Mouse (Mus musculus): ENCODE results near the gene Traf6. TPM values are rescaled to one million over a fixed set of nuclear protein-coding genes. Genes with fewer than 3 reads are reported as not detected.

Traf6 gene
- polyA plus RNA-seq, 1 experiment: 17.6 TPM

DNA sequence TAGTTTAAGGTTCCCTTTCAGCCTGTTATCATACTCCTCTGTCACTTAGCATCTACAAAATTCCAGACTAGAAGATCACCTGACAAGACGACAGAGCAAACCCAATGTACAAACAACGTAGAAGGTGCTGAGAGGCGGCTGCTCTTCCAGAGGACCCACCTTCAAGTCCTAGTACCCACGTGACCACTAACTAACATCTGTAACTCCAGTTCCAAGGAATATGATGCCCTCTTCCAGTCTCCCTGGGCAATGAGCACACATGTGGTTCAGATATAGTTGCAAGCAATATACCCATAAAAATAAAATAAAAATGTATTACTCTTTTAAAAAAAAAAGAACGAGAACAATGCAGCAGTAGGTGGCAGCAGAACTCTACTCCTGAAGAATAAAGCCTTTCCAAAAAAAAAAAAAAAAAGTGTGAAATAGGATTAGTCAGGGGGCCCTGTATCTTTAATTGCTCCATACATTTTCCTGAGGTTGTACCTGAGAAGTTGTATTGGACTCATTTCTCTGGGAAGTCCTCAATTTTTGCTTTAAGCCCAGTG, 27.8 kb downstream of the Traf6 start:
- H3K4me3 ChIP-seq (ENCODE audit: low read depth, low read length): no peak overlapping the region
- H3K27ac ChIP-seq (ENCODE audit: insufficient read depth, low read length): no peak overlapping the region
- no peaks in the 10 kb centered on the region for H3K4me1 ChIP-seq (ENCODE audit: control insufficient read depth, insufficient read depth, low read length)
- H3K9me3 ChIP-seq (replicated peaks; ENCODE audit: control insufficient read depth, insufficient read depth, low read length, poor library complexity, severe bottlenecking): no peaks in the 10 kb centered on the region
- H3K36me3 ChIP-seq (ENCODE audit: control insufficient read depth, insufficient read depth, low read length, poor library complexity, severe bottlenecking): no peaks in the 10 kb centered on the region
- no peaks in the 10 kb centered on the region for H3K27me3 ChIP-seq (ENCODE audit: control insufficient read depth, insufficient read depth, low read length, poor library complexity, severe bottlenecking)
- no peak overlapping the region for H3K9ac ChIP-seq (ENCODE audit: low read depth, poor library complexity, severe bottlenecking)
- TF ChIP-seq POLR2A (IDR thresholded peaks at IDR 0.05; ENCODE audit: insufficient read depth, low read length) (no peak), CTCF (IDR thresholded peaks at IDR 0.05; ENCODE audit: low read depth, low read length) (no peak)

DNA sequence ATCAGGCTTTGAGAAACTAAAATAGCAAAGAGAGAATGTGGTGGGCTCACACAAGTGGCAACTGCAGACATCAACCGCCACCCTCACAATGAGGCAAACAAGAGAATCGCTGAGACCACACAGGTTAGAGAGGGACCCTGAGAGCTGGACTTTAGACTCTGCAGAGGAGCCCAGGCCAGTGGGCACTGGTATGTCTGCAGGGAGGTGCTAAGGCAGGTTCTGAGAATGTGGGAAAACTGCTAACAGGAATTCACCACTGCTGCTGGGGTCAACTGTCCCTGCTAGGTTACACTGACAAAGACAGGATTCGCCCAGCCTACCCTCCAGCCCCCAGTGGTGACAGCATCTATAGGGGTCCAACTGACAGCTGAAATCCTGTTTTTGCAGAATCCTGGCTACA, 33.4 kb downstream of the Traf6 start:
- Histone ChIP-seq H3K9me3 (replicated peaks; ENCODE audit: control insufficient read depth, insufficient read depth, low read length, poor library complexity, severe bottlenecking) (no peaks in the 10 kb centered on the region), H3K9ac (ENCODE audit: low read depth, poor library complexity, severe bottlenecking) (no peak overlapping the region), H3K27me3 (ENCODE audit: control insufficient read depth, insufficient read depth, low read length, poor library complexity, severe bottlenecking) (no peaks in the 10 kb centered on the region), H3K4me1 (ENCODE audit: control insufficient read depth, insufficient read depth, low read length) (no peaks in the 10 kb centered on the region), H3K4me3 (ENCODE audit: low read depth, low read length) (no peak overlapping the region), H3K27ac (ENCODE audit: insufficient read depth, low read length) (no peak overlapping the region), H3K36me3 (ENCODE audit: control insufficient read depth, insufficient read depth, low read length, poor library complexity, severe bottlenecking) (no peaks in the 10 kb centered on the region)
- TF ChIP-seq CTCF (IDR thresholded peaks at IDR 0.05; ENCODE audit: low read depth, low read length) (no peak), POLR2A (IDR thresholded peaks at IDR 0.05; ENCODE audit: insufficient read depth, low read length) (no peak), EP300 (IDR thresholded peaks at IDR 0.05; ENCODE audit: insufficient read depth, low read depth, low read length) (no peak)

DNA sequence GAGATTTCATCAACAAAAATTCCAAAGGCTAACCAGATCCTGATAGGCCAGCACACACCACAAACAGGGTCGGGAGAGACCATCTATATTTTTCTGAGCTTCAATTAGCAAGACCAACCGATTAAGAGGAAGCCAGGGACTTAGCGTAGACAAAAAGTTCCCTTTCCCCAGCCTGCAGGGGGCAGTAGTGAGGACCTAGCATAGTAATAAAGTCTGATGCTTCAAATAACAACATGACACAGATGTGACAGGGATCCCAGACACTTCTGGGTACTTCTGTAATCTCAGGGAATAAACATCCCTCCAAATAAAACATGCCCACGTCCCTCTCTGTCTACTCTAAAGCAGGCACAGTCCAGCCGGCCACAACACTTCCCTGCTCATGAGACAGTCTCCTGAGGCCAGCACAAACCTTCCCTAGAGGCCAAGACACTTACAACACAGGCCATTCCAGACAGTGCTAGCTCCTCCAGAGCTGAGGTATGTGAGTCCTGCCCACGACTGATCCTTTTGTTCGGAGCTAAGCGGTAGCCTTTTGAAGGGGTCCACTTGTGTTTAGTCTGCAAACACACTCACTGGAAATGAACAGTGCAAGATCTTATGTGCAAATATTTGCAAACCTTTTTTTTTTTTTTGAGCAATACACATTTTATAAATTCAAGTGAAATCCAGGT, 37.6 kb downstream of the Traf6 start:
- Histone ChIP-seq H3K27ac (ENCODE audit: insufficient read depth, low read length) (no peak overlapping the region), H3K9me3 (replicated peaks; ENCODE audit: control insufficient read depth, insufficient read depth, low read length, poor library complexity, severe bottlenecking) (no peaks in the 10 kb centered on the region), H3K4me1 (ENCODE audit: control insufficient read depth, insufficient read depth, low read length) (no peaks in the 10 kb centered on the region), H3K4me3 (ENCODE audit: low read depth, low read length) (no peak overlapping the region), H3K9ac (ENCODE audit: low read depth, poor library complexity, severe bottlenecking) (no peak overlapping the region), H3K36me3 (ENCODE audit: control insufficient read depth, insufficient read depth, low read length, poor library complexity, severe bottlenecking) (no peaks in the 10 kb centered on the region), H3K27me3 (ENCODE audit: control insufficient read depth, insufficient read depth, low read length, poor library complexity, severe bottlenecking) (no peaks in the 10 kb centered on the region)
- TF ChIP-seq POLR2A (IDR thresholded peaks at IDR 0.05; ENCODE audit: insufficient read depth, low read length) (no peak), EP300 (IDR thresholded peaks at IDR 0.05; ENCODE audit: insufficient read depth, low read depth, low read length) (no peak), CTCF (IDR thresholded peaks at IDR 0.05; ENCODE audit: low read depth, low read length) (no peak)

DNA sequence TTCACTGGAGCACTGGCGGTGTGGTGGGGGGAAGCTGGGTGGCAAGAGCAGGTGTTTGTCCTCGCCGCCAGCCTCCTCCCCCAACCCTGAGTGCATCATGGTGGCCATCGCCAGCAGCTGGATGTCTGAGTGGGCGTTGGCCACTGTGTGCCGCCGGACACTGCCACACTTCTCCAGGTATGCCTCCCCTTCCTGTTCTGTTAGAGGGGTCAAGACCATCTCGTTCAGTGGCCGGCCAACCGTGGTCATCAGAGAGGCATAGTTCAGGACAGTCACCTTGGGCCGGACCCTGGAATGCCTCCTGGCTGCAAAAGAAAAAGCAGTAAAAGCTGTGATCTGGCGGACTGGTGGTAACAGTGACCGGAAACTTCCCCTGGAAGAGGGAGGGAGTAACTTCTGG, 38.9 kb downstream of the Traf6 start:
- Histone ChIP-seq H3K4me1 (ENCODE audit: control insufficient read depth, insufficient read depth, low read length) (no peaks in the 10 kb centered on the region), H3K27ac (ENCODE audit: insufficient read depth, low read length) (no peak overlapping the region), H3K9me3 (replicated peaks; ENCODE audit: control insufficient read depth, insufficient read depth, low read length, poor library complexity, severe bottlenecking) (no peaks in the 10 kb centered on the region), H3K36me3 (ENCODE audit: control insufficient read depth, insufficient read depth, low read length, poor library complexity, severe bottlenecking) (no peaks in the 10 kb centered on the region), H3K27me3 (ENCODE audit: control insufficient read depth, insufficient read depth, low read length, poor library complexity, severe bottlenecking) (no peaks in the 10 kb centered on the region), H3K4me3 (ENCODE audit: low read depth, low read length) (peak overlapping the region; percentile 53), H3K9ac (ENCODE audit: low read depth, poor library complexity, severe bottlenecking) (no peak overlapping the region)
- no peak for TF ChIP-seq POLR2A (IDR thresholded peaks at IDR 0.05; ENCODE audit: insufficient read depth, low read length)
- TF ChIP-seq CTCF (IDR thresholded peaks at IDR 0.05; ENCODE audit: low read depth, low read length): no peak
- no peak for TF ChIP-seq EP300 (IDR thresholded peaks at IDR 0.05; ENCODE audit: insufficient read depth, low read depth, low read length)

DNA sequence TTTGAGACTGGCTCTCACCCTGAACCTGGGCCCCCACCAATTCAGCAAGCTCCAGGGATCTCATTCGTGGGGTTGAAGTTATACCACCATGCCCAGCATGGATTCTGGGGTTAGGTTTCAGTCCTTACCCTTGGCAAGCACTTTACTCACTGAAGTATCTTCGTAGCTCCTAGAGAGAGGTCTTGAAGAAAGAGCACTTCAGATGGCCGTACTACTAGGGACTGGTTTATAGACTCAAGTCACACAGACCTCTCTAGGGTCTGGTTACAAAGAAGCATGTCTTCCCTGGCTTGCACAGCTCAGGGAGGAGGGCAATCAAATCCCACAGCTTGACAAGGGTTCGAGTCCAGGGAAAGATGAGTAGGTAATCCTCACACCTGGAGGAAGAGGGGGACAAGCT, 43.6 kb downstream of the Traf6 start:
- H3K27me3 ChIP-seq (ENCODE audit: control insufficient read depth, insufficient read depth, low read length, poor library complexity, severe bottlenecking): no peaks in the 10 kb centered on the region
- no peak overlapping the region for H3K4me3 ChIP-seq (ENCODE audit: low read depth, low read length)
- no peaks in the 10 kb centered on the region for H3K9me3 ChIP-seq (replicated peaks; ENCODE audit: control insufficient read depth, insufficient read depth, low read length, poor library complexity, severe bottlenecking)
- TF ChIP-seq CTCF (IDR thresholded peaks at IDR 0.05; ENCODE audit: low read depth, low read length): no peak
- no peak for TF ChIP-seq EP300 (IDR thresholded peaks at IDR 0.05; ENCODE audit: insufficient read depth, low read depth, low read length)
- TF ChIP-seq POLR2A (IDR thresholded peaks at IDR 0.05; ENCODE audit: insufficient read depth, low read length): no peak
- H3K9ac ChIP-seq (ENCODE audit: low read depth, poor library complexity, severe bottlenecking): no peak overlapping the region
- H3K36me3 ChIP-seq (ENCODE audit: control insufficient read depth, insufficient read depth, low read length, poor library complexity, severe bottlenecking): no peaks in the 10 kb centered on the region
- peaks cover 5% of the 10 kb centered on the region for H3K4me1 ChIP-seq (ENCODE audit: control insufficient read depth, insufficient read depth, low read length)
- H3K27ac ChIP-seq (ENCODE audit: insufficient read depth, low read length): no peak overlapping the region
